Mouse (Mus musculus): Measurements from ENCODE around the gene Fgr.

DNA sequence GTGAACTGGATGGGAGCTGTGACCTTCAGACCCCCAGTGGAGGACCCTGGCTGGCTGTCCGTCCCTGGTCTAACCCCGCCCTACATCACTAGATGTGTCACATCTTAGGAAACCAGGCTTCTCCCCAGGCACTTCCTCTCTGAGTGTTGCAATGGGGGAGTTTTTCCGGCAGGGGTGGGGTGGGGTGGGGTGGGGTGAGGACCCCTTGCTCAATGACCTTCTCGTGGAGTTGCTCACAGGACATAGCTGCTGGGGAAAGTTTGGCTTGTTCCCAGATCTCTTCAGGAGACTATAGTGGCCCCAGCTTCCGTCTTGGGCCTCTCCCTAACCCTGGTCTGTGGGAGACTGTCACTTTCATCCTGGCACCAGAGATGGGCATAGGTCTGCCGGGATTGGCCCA, 9.1 kb downstream of the Fgr start:
- TF ChIP-seq CTCF (IDR thresholded peaks at IDR 0.05; ENCODE audit: borderline replicate concordance, insufficient read depth, low read depth, low read length), result no peak
- no peak for TF ChIP-seq POLR2A (IDR thresholded peaks at IDR 0.05; ENCODE audit: borderline replicate concordance, insufficient read depth, low read length)
